Mouse (Mus musculus) hindbrain, embryonic 12.5 days (tissue): ENCODE measurements around the gene Erv3. TPM values are rescaled to one million over a fixed set of nuclear protein-coding genes. Genes with fewer than 3 reads are reported as not detected.
A peak's percentile ranks its signal among the peaks of the same experiment; 100 is the strongest.

Source experiments
- ATAC-seq: fragments of 200-750 bp; cut with Nextera tagmentation; 2 replicates; pipeline ENCODE4 v1.8.0; 2017; ENCODE audit warnings: moderate TSS enrichment; ENCODE audit not compliant: low FRiP score
- H3K27ac ChIP-seq: fragments of 300-500 bp; sonication (generic); 2 replicates; pipeline ENCODE4 v1.5.1; 2016; ENCODE audit warnings: mild to moderate bottlenecking
- H3K27me3 ChIP-seq: fragments of 300-500 bp; sonication (generic); 2 replicates; pipeline ENCODE4 v1.6.1; 2016; ENCODE audit warnings: mild to moderate bottlenecking
- H3K36me3 ChIP-seq: fragments of 300-500 bp; sonication (generic); 2 replicates; pipeline ENCODE4 v1.6.1; 2016; ENCODE audit warnings: mild to moderate bottlenecking
- H3K4me1 ChIP-seq: fragments of 300-500 bp; sonication (generic); 2 replicates; pipeline ENCODE4 v1.6.1; 2016
- H3K4me2 ChIP-seq: fragments of 300-500 bp; sonication (generic); replicated peaks from 2 replicates; pipeline ENCODE4 v1.6.1; 2016; ENCODE audit warnings: mild to moderate bottlenecking
- H3K4me3 ChIP-seq: fragments of 300-500 bp; sonication (generic); 2 replicates; pipeline ENCODE4 v1.5.1; 2016; ENCODE audit warnings: mild to moderate bottlenecking
- H3K9ac ChIP-seq: fragments of 300-500 bp; sonication (generic); 2 replicates; pipeline ENCODE4 v1.6.1; 2016; ENCODE audit warnings: mild to moderate bottlenecking, moderate library complexity
- H3K9me3 ChIP-seq: fragments of 300-500 bp; sonication (generic); replicated peaks from 2 replicates; pipeline ENCODE4 v1.6.1; 2016; ENCODE audit warnings: mild to moderate bottlenecking
- WGBS: fragments of 180-500 bp; shearing (Covaris S2); methylation state at CpG from one replicate; pipeline ENCODE4 v1.1.7; 2016; 5-methylcytosine and 5-hydroxymethylcytosine counted together
- polyA plus RNA-seq: library from polyadenylated mRNA; unstranded; fragments of >200 nt; fragmentation: Nextera tagmentation; extraction: Ambion mirVana; gene quantifications from 2 replicates; pipeline ENCODE4 v1.2.1, GENCODE M21; 2016

Erv3 gene
- polyA plus RNA-seq, 1 experiment from 2014 or later = not detected

GRCm38 (mm10) chr2:131892534-131892933 is 33.0 kb upstream of the Erv3 start:
- Histone ChIP-seq H3K36me3 (no peaks in the 10 kb centered on the region), H3K27ac (no peak overlapping the region), H3K4me1 (peaks cover 10% of the 10 kb centered on the region; the same call in 1 of the 2 replicates), H3K9ac (no peak overlapping the region), H3K27me3 (no peaks in the 10 kb centered on the region), H3K9me3 (no peaks in the 10 kb centered on the region), H3K4me3 (no peak overlapping the region), H3K4me2 (no peak overlapping the region)
- WGBS = 35% methylated on average over 5 of the region's 5 CpGs
- no peak for ATAC-seq

GRCm38 (mm10) chr2:131888233-131888632 is 28.7 kb upstream of the Erv3 start:
- WGBS = 79% methylated on average over 7 of the region's 7 CpGs
- H3K27ac ChIP-seq = no peak overlapping the region
- ATAC-seq = no peak

GRCm38 (mm10) chr2:131886503-131887160 is 27.1 kb upstream of the Erv3 start:
- no peak overlapping the region for H3K9ac ChIP-seq
- no peaks in the 10 kb centered on the region for H3K9me3 ChIP-seq
- ATAC-seq = no peak
- WGBS = 77% methylated on average over 6 of the region's 6 CpGs
- peaks cover 10% of the 10 kb centered on the region; the same call in 1 of the 2 replicates for H3K4me1 ChIP-seq
- no peak overlapping the region for H3K4me2 ChIP-seq
- H3K4me3 ChIP-seq = no peak overlapping the region
- no peaks in the 10 kb centered on the region for H3K27me3 ChIP-seq
- no peak overlapping the region for H3K27ac ChIP-seq
- no peaks in the 10 kb centered on the region for H3K36me3 ChIP-seq

More at GRCm38 (mm10) chr2:131888233-131888632, 28.7 kb upstream of the Erv3 start:
- Histone ChIP-seq H3K9ac (no peak overlapping the region), H3K36me3 (no peaks in the 10 kb centered on the region), H3K4me1 (peaks cover 14% of the 10 kb centered on the region; the same call in 1 of the 2 replicates), H3K9me3 (no peaks in the 10 kb centered on the region), H3K4me3 (no peak overlapping the region), H3K27me3 (no peaks in the 10 kb centered on the region), H3K4me2 (no peak overlapping the region)

- no peak for ATAC-seq
- Histone ChIP-seq H3K27ac (no peak overlapping the region), H3K9ac (no peak overlapping the region), H3K36me3 (no peaks in the 10 kb centered on the region), H3K4me3 (no peak overlapping the region), H3K4me1 (peaks cover 8% of the 10 kb centered on the region; the same call in 1 of the 2 replicates), H3K4me2 (no peak overlapping the region), H3K27me3 (no peaks in the 10 kb centered on the region), H3K9me3 (no peaks in the 10 kb centered on the region)
- WGBS = 52% methylated on average over 2 of the region's 2 CpGs
Measured at GRCm38 (mm10) chr2:131883136-131883535, 23.6 kb upstream of the Erv3 start.

- no peaks in the 10 kb centered on the region for H3K36me3 ChIP-seq
- H3K4me2 ChIP-seq = no peak overlapping the region
- H3K9me3 ChIP-seq = no peaks in the 10 kb centered on the region
- H3K4me1 ChIP-seq = peaks cover 8% of the 10 kb centered on the region; the same call in 1 of the 2 replicates
- H3K9ac ChIP-seq = no peak overlapping the region
- no peaks in the 10 kb centered on the region for H3K27me3 ChIP-seq
- no peak overlapping the region for H3K4me3 ChIP-seq
- no peak overlapping the region for H3K27ac ChIP-seq
- WGBS = 61% methylated on average over 4 of the region's 4 CpGs
- ATAC-seq = no peak
Measured at GRCm38 (mm10) chr2:131881766-131882165, 22.2 kb upstream of the Erv3 start.

- no peak for ATAC-seq
- H3K9me3 ChIP-seq = no peaks in the 10 kb centered on the region
- no peak overlapping the region for H3K4me3 ChIP-seq
- H3K4me2 ChIP-seq = no peak overlapping the region
- H3K36me3 ChIP-seq = no peaks in the 10 kb centered on the region
- 94% methylated on average over 7 of the region's 7 CpGs for WGBS
- H3K27me3 ChIP-seq = no peaks in the 10 kb centered on the region
- H3K9ac ChIP-seq = no peak overlapping the region
- no peak overlapping the region for H3K27ac ChIP-seq
- no peaks in the 10 kb centered on the region for H3K4me1 ChIP-seq
Measured at GRCm38 (mm10) chr2:131876551-131877265, 17.2 kb upstream of the Erv3 start.

- no peak overlapping the region for H3K4me2 ChIP-seq
- no peak overlapping the region for H3K27ac ChIP-seq
- 85% methylated on average over 1 of the region's 1 CpGs for WGBS
- H3K9ac ChIP-seq = no peak overlapping the region
- H3K27me3 ChIP-seq = no peaks in the 10 kb centered on the region
- ATAC-seq = no peak
- no peaks in the 10 kb centered on the region for H3K36me3 ChIP-seq
- H3K4me3 ChIP-seq = no peak overlapping the region
- no peaks in the 10 kb centered on the region for H3K4me1 ChIP-seq
- no peaks in the 10 kb centered on the region for H3K9me3 ChIP-seq
Measured at GRCm38 (mm10) chr2:131873376-131873775, 13.8 kb upstream of the Erv3 start.

- ATAC-seq = no peak
- Histone ChIP-seq H3K4me1 (no peaks in the 10 kb centered on the region), H3K27me3 (no peaks in the 10 kb centered on the region), H3K27ac (no peak overlapping the region), H3K36me3 (no peaks in the 10 kb centered on the region), H3K4me3 (no peak overlapping the region), H3K9ac (no peak overlapping the region), H3K9me3 (no peaks in the 10 kb centered on the region), H3K4me2 (no peak overlapping the region)
- 92% methylated on average over 5 of the region's 5 CpGs for WGBS
Measured at GRCm38 (mm10) chr2:131868983-131869382, 9.4 kb upstream of the Erv3 start.

GRCm38 (mm10) chr2:131866676-131867075 is 7.1 kb upstream of the Erv3 start:
- ATAC-seq = no peak
- no peak overlapping the region for H3K4me3 ChIP-seq
- H3K27me3 ChIP-seq = no peaks in the 10 kb centered on the region
- H3K4me1 ChIP-seq = peaks cover 12% of the 10 kb centered on the region
- H3K4me2 ChIP-seq = no peak overlapping the region
- H3K9me3 ChIP-seq = no peaks in the 10 kb centered on the region
- no peak overlapping the region for H3K9ac ChIP-seq
- no peaks in the 10 kb centered on the region for H3K36me3 ChIP-seq
- H3K27ac ChIP-seq = no peak overlapping the region

- no peak for ATAC-seq
- no peaks in the 10 kb centered on the region for H3K9me3 ChIP-seq
- no peaks in the 10 kb centered on the region for H3K36me3 ChIP-seq
- 89% methylated on average over 2 of the region's 2 CpGs for WGBS
- no peaks in the 10 kb centered on the region for H3K27me3 ChIP-seq
- H3K4me3 ChIP-seq = no peak overlapping the region
- H3K9ac ChIP-seq = no peak overlapping the region
- no peak overlapping the region for H3K27ac ChIP-seq
- H3K4me2 ChIP-seq = no peak overlapping the region
- peaks cover 12% of the 10 kb centered on the region for H3K4me1 ChIP-seq
Measured at GRCm38 (mm10) chr2:131864262-131864796, 4.8 kb upstream of the Erv3 start.

GRCm38 (mm10) chr2:131863472-131863871 is 3.9 kb upstream of the Erv3 start:
- ATAC-seq = no peak
- Histone ChIP-seq H3K27ac (no peak overlapping the region), H3K4me1 (peaks cover 12% of the 10 kb centered on the region)

GRCm38 (mm10) chr2:131862617-131863275 is 3.2 kb upstream of the Erv3 start:
- no peaks in the 10 kb centered on the region for H3K36me3 ChIP-seq
- no peaks in the 10 kb centered on the region for H3K9me3 ChIP-seq
- peak overlapping the region; percentile 19; the same call in 1 of the 2 replicates for H3K27ac ChIP-seq
- peaks cover 12% of the 10 kb centered on the region for H3K4me1 ChIP-seq
- ATAC-seq = peak; percentile 89
- H3K4me2 ChIP-seq = no peak overlapping the region
- H3K9ac ChIP-seq = no peak overlapping the region
- WGBS = 46% methylated on average over 3 of the region's 3 CpGs
- no peak overlapping the region for H3K4me3 ChIP-seq
- H3K27me3 ChIP-seq = no peaks in the 10 kb centered on the region

More at GRCm38 (mm10) chr2:131863472-131863871, 3.9 kb upstream of the Erv3 start:
- WGBS = 83% methylated on average over 3 of the region's 3 CpGs
- Histone ChIP-seq H3K36me3 (no peaks in the 10 kb centered on the region), H3K9ac (no peak overlapping the region), H3K27me3 (no peaks in the 10 kb centered on the region), H3K4me3 (no peak overlapping the region), H3K4me2 (no peak overlapping the region), H3K9me3 (no peaks in the 10 kb centered on the region)
